Mouse (Mus musculus) testis, adult 2 months (tissue): Measurements from ENCODE around the gene A730046J19Rik. TPM values are rescaled to one million over a fixed set of nuclear protein-coding genes. Genes with fewer than 3 reads are reported as not detected.

Experiments used
- H3K27ac ChIP-seq: fragments of 200-500 bp; 2 replicates; pipeline ENCODE4 v1.5.1; 2012; ENCODE audit warnings: low read depth, low read length; ENCODE audit not compliant: control insufficient read depth, insufficient read depth
- H3K27me3 ChIP-seq: fragments of 200-500 bp; 2 replicates; pipeline ENCODE4 v1.6.1; 2012; ENCODE audit warnings: mild to moderate bottlenecking, low read length, moderate library complexity; ENCODE audit not compliant: control insufficient read depth, insufficient read depth
- H3K36me3 ChIP-seq: fragments of 200-500 bp; 2 replicates; pipeline ENCODE4 v1.6.1; 2012; ENCODE audit warnings: mild to moderate bottlenecking, low read length; ENCODE audit not compliant: control insufficient read depth, insufficient read depth
- H3K4me1 ChIP-seq: fragments of 200-500 bp; 2 replicates; pipeline ENCODE4 v1.6.1; 2012; ENCODE audit warnings: low read length; ENCODE audit not compliant: control insufficient read depth, insufficient read depth
- H3K4me3 ChIP-seq: fragments of 200-500 bp; 2 replicates; pipeline ENCODE4 v1.5.1; 2012; ENCODE audit warnings: low read depth, mild to moderate bottlenecking, low read length, moderate library complexity, mixed read lengths; ENCODE audit not compliant: control insufficient read depth
- CTCF ChIP-seq: fragments of 200-500 bp; IDR thresholded peaks from 2 replicates; pipeline ENCODE4 v1.5.1; 2012; ENCODE audit warnings: low read depth, mild to moderate bottlenecking, inconsistent platforms, low read length, moderate library complexity; ENCODE audit not compliant: control insufficient read depth, insufficient read depth, insufficient replicate concordance
- POLR2A ChIP-seq: fragments of 200-500 bp; IDR thresholded peaks from 2 replicates; pipeline ENCODE4 v1.6.1; 2012; ENCODE audit warnings: low read depth, mild to moderate bottlenecking, inconsistent platforms, low read length, moderate library complexity; ENCODE audit not compliant: control insufficient read depth
- polyA plus RNA-seq: library from polyadenylated mRNA; depleted of rRNA; stranded (reverse); fragments of >200 nt; gene quantifications from 2 replicates; pipeline ENCODE4 v1.2.3, GENCODE M21; 2012; rRNA removed

The A730046J19Rik gene
- polyA plus RNA-seq, result 0.04 and 0.07 TPM in 2 replicates

DNA sequence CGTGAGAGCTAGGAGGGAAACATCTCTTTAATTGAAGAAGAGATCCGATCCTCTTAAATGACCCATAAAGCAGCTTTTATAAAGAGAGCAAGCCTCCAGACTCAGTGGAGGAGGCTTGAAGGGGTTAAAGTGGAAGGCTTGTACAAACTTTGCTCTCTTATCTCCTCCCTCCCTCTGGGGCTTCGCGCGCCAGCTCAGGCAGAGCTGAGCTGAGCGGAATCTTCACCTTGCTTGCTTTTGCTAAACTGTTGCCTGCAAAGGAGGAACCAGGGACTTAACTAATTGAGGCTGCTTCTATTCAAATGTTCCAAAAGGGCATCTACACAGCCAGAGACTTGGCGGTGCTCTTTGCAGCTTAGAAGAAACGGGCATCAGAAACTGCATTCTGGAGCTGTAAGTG is at the start of gene A730046J19Rik:
A730046J19Rik (plus strand) TSS at position 173 of the 400 bp plus-strand sequence.
- no peak within 1 kb of the TSS for H3K4me3 ChIP-seq
- TF ChIP-seq POLR2A (no peak), CTCF (no peak)

DNA sequence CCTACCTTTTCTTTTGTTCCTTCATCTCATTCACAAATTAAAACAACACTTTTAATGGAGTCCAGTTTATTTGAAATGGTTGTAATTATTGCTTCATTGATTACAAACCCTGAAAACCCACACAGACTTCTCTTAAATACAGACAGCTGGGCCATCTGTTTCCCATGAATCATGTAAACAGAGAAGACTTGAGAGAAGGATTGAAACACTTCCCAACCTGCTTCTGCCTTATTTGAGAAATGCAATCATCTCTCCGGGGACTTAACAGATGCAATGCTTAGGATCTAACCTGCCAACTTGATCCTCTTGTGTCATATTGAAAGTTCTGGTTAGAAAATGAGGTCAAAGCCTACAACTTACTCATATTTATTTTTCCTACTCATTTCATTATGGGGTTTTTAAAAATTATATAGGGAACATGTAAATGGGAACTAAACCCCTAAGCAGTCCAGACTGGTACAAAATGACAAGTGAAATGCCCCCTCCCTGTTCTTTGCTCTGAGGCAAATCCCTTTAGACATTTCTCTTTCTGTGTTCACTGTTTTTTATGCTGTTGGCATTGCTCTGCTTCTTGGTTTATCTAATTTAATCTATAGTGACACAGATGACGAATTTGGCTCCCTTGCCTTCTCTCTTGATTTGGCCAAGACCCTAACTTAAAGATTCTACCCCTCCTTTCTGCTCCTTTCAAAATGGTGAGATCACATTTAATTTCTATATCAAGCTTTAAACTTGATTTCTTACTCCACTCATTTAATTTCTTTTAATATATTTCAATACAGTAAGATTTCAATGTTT is 48.7 kb upstream of the A730046J19Rik start:
- Histone ChIP-seq H3K4me3 (no peak overlapping the region), H3K27ac (no peak overlapping the region), H3K4me1 (no peaks in the 10 kb centered on the region), H3K36me3 (no peaks in the 10 kb centered on the region), H3K27me3 (no peaks in the 10 kb centered on the region)
- no peak for TF ChIP-seq POLR2A

More for the DNA sequence above, at the start of gene A730046J19Rik:
- H3K4me1 ChIP-seq, result no peaks in the 10 kb centered on the region
- H3K36me3 ChIP-seq, result no peaks in the 10 kb centered on the region
- H3K27ac ChIP-seq, result no peak within 1 kb of the TSS
- H3K27me3 ChIP-seq, result no peaks in the 10 kb centered on the region

DNA sequence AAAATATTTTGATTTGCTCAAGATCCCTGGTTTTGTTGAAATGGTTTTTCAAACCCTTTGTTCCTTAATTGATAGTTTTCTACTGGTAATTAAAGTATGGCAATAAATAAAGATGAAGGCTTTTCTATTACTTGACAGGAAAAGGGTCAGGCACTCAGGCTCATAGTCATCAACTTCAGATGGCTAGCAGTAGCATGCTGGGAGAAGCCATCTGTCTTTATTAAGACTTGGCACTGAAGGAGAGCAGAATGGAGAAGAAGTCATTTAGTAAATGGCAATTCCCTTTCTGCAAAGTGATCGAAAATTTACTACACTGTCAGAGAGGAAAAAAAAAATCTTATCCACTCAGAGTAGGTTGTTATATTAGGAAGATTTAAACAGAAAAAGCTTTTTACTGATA is 17.2 kb upstream of the A730046J19Rik start:
- Histone ChIP-seq H3K4me1 (no peaks in the 10 kb centered on the region), H3K36me3 (no peaks in the 10 kb centered on the region), H3K4me3 (no peak overlapping the region), H3K27me3 (no peaks in the 10 kb centered on the region), H3K27ac (no peak overlapping the region)
- TF ChIP-seq POLR2A (no peak), CTCF (no peak)

DNA sequence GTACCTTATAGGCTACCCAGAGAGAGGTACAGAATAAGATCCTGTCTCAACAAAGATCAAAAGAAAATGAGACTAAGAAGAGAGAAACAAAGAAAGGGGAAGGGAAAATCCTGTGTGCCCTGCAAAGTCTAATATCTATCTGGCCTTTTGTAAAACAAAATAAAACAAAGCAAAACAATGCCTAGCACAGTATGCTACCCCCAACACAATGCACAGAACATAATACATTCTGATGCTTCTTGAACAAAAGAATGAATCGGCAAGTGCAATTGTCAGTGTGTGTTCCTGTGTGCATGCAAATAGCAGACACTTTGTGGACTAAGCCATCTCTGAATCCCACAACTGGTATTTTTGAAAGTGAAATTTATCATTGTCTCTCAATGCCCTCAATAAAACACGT is 3.5 kb upstream of the A730046J19Rik start:
- Histone ChIP-seq H3K27me3 (no peaks in the 10 kb centered on the region), H3K4me3 (no peak overlapping the region), H3K4me1 (no peaks in the 10 kb centered on the region), H3K36me3 (no peaks in the 10 kb centered on the region), H3K27ac (no peak overlapping the region)
- TF ChIP-seq CTCF (no peak), POLR2A (no peak)

DNA sequence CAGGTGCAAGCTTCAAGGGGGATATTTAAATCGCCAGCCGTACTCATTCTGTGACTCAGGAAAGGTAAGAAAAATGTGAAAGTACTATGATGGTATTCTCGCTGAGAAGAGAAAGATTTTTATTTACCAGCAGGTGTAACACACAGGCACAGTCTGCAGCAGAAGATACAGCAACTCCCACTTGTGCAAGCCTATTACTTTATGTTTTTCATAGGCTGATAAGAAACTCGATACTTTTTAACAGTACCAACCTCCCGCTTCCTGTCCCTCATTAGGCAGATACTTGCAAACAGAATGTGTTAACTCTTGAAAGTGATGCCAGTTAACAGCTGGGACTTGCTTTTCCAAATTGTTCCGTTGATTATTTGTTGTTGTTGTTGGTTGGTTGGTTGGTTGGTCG is 616 bp downstream of the A730046J19Rik start:
- no peaks in the 10 kb centered on the region for H3K27me3 ChIP-seq
- TF ChIP-seq CTCF, result no peak
- no peak for TF ChIP-seq POLR2A
- no peaks in the 10 kb centered on the region for H3K36me3 ChIP-seq
- no peak overlapping the region for H3K4me3 ChIP-seq
- no peaks in the 10 kb centered on the region for H3K4me1 ChIP-seq
- no peak overlapping the region for H3K27ac ChIP-seq

DNA sequence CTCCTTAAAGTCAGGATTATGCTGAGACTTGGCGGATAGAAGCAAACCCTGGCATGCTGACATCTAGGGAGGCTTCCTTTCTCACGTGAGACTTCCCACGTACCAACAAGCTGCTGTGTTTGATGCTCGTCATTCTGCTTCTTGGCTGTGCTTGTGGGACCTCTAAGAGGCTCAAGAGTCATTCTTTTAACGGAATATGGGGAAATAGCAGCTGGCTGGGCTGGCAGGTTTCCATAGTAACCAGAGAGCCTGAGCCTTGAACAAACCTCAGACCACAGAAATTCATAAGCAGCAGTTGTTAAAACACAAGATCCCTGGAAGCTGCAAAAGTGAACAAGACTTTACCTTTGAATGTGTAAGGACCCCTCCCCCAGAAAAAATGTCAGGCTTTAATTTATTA is 9.4 kb downstream of the A730046J19Rik start:
- H3K27me3 ChIP-seq, result no peaks in the 10 kb centered on the region
- no peak overlapping the region for H3K27ac ChIP-seq
- H3K36me3 ChIP-seq, result no peaks in the 10 kb centered on the region
- H3K4me3 ChIP-seq, result no peak overlapping the region
- no peaks in the 10 kb centered on the region for H3K4me1 ChIP-seq
- TF ChIP-seq POLR2A, result no peak
- TF ChIP-seq CTCF, result no peak

Other genes starting within 250 kb of the A730046J19Rik start
- 0.02 TPM in 2 replicates for gene Dcx, start 220.4 kb upstream of the A730046J19Rik start, polyA plus RNA-seq
- 19.9 and 30.2 TPM in 2 replicates for gene Alg13, start 164.1 kb downstream of the A730046J19Rik start, polyA plus RNA-seq